Mouse (Mus musculus) kidney, postnatal 10 days (tissue): ENCODE data around the gene Timm10b.

Source experiments
- DNase-seq: peaks from one replicate; pipeline ENCODE4 v3.0.0; 2021; ENCODE audit warnings: mixed read lengths

Gene Timm10b

GRCm38 (mm10) chr7:105639756-105640155, at the start of gene Timm10b:
TSS of gene Timm10b (plus strand) at chr7:105640056.
- DNase-seq = no peak

GRCm38 (mm10) chr7:105590097-105590496, 49.8 kb upstream of the Timm10b start:
- no peak for DNase-seq

- DNase-seq = peak; percentile 91
Observed at GRCm38 (mm10) chr7:105602860-105603623, 36.8 kb upstream of the Timm10b start.

- no peak for DNase-seq
Observed at GRCm38 (mm10) chr7:105608467-105608866, 31.4 kb upstream of the Timm10b start.

- no peak for DNase-seq
Observed at GRCm38 (mm10) chr7:105611767-105612166, 28.1 kb upstream of the Timm10b start.

- peak; percentile 38 for DNase-seq
Observed at GRCm38 (mm10) chr7:105614400-105614799, 25.5 kb upstream of the Timm10b start.

- DNase-seq = no peak
Observed at GRCm38 (mm10) chr7:105615720-105616119, 24.1 kb upstream of the Timm10b start.

GRCm38 (mm10) chr7:105616561-105616960, 23.3 kb upstream of the Timm10b start:
- no peak for DNase-seq

GRCm38 (mm10) chr7:105617810-105618209, 22.0 kb upstream of the Timm10b start:
- DNase-seq = no peak

GRCm38 (mm10) chr7:105619701-105620100, 20.2 kb upstream of the Timm10b start:
- no peak for DNase-seq

- peak; percentile 32 for DNase-seq
Observed at GRCm38 (mm10) chr7:105621053-105621452, 18.8 kb upstream of the Timm10b start.

GRCm38 (mm10) chr7:105621646-105622292, 18.1 kb upstream of the Timm10b start:
- DNase-seq = no peak

DNA sequence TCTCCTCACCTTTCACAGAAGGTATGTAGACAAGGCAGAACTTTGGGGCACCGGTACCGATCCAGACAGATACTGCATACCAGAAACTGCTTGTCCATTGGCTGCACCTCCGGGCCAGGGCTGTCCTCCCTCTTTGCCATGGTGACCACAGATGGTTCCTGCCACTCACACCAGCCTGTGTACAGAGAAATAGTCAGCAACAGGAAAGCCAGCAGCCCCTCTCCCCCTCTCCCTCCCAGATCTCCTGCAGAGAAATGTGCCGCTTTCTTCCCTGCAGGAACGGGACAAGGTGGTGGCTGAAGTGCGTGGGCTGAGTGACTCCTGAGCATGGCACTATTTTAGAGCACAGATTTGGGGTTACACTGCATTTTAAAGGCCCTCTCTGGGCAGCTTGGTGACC, 14.5 kb upstream of the Timm10b start:
- peak; percentile 29 for DNase-seq

GRCm38 (mm10) chr7:105628633-105629032, 11.2 kb upstream of the Timm10b start:
- peak; percentile 85 for DNase-seq

DNA sequence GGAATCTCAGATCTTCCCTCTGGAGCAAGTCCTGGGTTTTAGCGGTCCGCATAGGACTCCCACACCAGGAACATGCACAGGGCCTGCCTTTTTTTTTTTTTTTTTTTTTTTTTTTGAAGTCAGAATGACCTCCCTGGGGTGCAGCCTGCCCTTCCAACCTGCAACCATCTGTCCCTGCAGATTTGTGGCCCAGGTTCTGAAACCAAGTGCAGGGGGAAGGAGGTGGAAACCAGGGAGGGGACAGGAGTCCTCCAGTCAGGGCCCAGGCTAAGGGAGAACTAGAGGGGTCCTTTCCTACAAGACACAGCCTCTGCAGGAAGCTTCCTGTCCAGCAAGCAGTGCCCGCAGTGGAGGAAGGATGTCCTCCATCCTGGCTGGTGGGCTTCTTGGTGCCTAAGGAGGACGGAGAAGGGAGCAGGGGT, 7.3 kb upstream of the Timm10b start:
- DNase-seq = peak; percentile 49

DNA sequence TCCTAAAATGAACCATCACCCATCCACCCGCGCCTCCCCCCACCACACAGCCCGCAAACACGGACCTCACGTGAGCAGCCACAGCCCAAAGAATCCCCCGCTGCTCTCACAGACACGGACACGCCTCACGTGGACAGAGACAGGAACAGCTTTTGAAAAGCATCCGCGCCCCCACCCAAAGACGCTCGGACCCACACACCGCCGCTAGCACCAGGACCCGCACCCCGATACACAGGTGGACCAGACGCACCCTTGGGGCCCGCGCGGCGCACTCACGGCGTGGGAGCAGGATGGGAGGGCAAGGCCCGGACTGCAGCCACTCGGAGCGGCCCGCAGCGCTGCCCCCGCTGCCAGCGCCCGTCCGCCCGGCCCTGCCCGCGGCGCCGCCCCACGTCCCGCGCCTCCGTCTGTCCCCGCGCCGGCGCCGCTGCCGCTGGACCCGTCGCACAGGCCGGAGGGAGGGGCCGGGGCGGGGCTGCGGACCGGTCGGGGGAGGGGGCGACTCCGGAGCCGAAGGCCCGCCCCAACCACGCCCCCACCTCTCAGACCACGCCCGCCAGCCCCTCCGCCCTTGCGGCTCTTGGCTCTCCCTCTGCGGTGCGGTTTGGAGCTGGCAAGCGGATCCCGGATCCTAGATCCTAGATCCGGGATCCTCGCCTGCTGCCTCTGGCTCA, 6.6 kb upstream of the Timm10b start, which contains the start of gene Trim3:
Trim3 (minus strand) TSS at position 445 of the 674 bp plus-strand sequence.
- peak; percentile 97 for DNase-seq

DNA sequence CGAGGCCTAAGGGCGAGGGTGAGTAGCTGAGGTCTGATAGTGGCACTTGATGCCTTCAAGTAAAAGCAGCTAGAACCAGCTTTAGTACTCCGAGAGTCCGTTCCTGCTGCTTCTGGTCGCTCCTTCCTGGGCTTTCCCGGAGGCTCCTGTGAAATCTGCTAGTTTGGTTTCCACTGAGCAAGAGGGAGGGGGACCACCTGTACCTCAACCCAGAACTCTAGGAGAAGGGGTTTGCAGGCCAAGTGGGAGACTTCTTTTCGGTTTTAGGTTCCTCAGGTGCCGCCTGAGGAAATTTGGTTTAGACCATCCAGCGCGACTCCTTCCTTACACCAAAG, 6.1 kb upstream of the Timm10b start:
- DNase-seq = no peak

DNA sequence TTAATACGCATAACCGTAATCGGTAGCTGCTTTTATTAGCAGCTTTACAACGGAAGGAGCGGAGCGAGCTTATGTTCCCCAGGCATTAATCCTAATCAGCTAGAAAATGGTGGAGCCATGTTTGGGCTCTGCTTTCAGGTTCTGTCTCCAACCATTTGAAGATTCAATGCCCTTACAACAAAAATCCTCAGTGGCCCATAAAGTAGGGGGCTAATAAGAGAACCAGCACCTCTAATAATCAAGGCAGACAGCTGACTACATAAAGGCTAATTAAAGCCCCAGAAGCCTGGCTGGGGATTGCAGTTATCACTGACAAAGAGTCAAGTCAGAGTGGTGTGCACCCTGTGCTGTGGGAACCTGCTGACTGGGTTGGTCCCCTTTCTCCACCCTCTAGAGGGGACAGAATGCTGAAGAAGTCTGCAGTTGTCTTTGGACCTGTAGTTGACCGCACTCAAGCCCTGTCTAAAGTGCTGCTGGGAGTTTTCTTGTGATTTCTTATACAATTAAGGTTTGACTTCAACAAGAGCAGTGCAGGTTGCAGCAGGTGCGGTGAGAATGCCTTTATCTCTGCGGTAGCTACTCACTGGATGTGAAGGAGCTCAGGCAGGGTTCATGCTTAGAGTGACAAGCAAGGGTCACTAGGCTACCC, 5.5 kb upstream of the Timm10b start:
- DNase-seq = peak; percentile 13

- DNase-seq = no peak
Observed at GRCm38 (mm10) chr7:105635726-105636125, 4.1 kb upstream of the Timm10b start.

GRCm38 (mm10) chr7:105638776-105639175, 1.1 kb upstream of the Timm10b start:
- DNase-seq = no peak

DNA sequence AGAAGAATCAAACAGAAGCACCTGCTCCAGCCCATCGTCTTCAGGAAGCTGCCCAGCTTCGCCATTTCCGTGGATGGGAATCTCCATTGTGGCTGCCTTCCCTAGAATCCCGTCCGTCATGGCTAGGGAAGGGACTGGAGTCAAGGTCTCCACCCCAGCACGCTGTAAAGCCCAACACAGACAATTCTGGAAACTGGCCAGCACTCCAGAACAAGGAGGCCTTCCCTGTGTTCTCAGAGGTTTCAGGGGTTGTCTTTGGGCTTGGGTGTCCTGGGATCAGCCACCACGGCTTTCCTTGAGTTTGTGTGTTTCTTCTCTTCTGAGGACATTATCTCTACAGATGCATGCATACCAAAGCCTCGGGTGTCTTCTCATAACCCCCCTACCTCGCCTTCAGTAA, 552 bp upstream of the Timm10b start:
- peak; percentile 42 for DNase-seq

GRCm38 (mm10) chr7:105640233-105640893, 507 bp downstream of the Timm10b start, which contains the start of the genes Arfip2 and Gm45799:
TSS of gene Arfip2 (minus strand) at chr7:105640416.
TSS of gene Gm45799 (plus strand) at chr7:105640552.
- DNase-seq = peak; percentile 98

GRCm38 (mm10) chr7:105640894-105641255, 1.0 kb downstream of the Timm10b start:
- DNase-seq = no peak
